Mouse (Mus musculus) heart, embryonic 15.5 days (tissue): ENCODE data around the gene Fbxw7. TPM values are rescaled to one million over a fixed set of nuclear protein-coding genes. Genes with fewer than 3 reads are reported as not detected.

Experiments used
- polyA plus RNA-seq: library from polyadenylated mRNA; unstranded; fragments of >200 nt; fragmentation: Nextera tagmentation; extraction: Ambion mirVana; gene quantifications from 2 replicates; pipeline ENCODE4 v1.2.1, GENCODE M21; 2015

The Fbxw7 gene
- polyA plus RNA-seq, 1 experiment from 2014 or later = 8.1 TPM

Other genes starting within 250 kb of the Fbxw7 start
- gene Arfip1, start 232.6 kb upstream of the Fbxw7 start, polyA plus RNA-seq = 46.8 and 54.0 TPM in 2 replicates
- gene Tigd4, start 221.7 kb upstream of the Fbxw7 start, polyA plus RNA-seq = 0.28 and 0.29 TPM in 2 replicates
- gene Tmem154, start 149.1 kb upstream of the Fbxw7 start, polyA plus RNA-seq = 1.7 and 2.3 TPM in 2 replicates